Mouse (Mus musculus): ENCODE data around the gene Ccdc73. TPM values are rescaled to one million over a fixed set of nuclear protein-coding genes. Genes with fewer than 3 reads are reported as not detected.
A peak's percentile ranks its signal among the peaks of the same experiment; 100 is the strongest.
"Not testable (repeated sequence)": the region's sequence is repeated elsewhere in the genome, so short reads cannot be mapped to it uniquely, and the experiment has no call there.

The Ccdc73 gene
- polyA plus RNA-seq, 1 experiment from 2014 or later: 9.5 TPM

DNA sequence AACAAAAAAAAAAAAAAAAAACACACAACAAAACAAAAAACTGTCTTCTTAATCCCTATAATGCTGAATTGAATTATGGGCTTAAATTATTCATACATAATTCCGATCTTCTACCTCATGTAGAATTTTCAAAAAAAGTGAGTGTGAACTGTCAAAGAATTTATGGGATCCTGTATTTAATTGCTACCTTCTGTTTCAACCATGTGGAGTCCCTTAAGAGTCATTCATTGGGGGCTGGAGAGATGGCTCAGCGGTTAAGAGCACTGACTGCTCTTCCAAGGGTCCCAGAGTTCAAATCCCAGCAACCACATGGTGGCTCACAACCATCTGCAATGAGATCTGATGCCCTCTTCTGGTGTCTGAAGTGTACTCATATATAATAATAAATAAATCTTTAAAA is 19.7 kb downstream of the Ccdc73 start:
- 67% methylated on average over 2 of the region's 2 CpGs for WGBS
- not testable (repeated sequence) for ATAC-seq (ENCODE audit: low FRiP score, low read depth); H3K27ac ChIP-seq; H3K4me2 ChIP-seq (replicated peaks); H3K36me3 ChIP-seq; H3K9ac ChIP-seq; H3K9me3 ChIP-seq; H3K4me1 ChIP-seq; H3K4me3 ChIP-seq; H3K27me3 ChIP-seq (replicated peaks)

DNA sequence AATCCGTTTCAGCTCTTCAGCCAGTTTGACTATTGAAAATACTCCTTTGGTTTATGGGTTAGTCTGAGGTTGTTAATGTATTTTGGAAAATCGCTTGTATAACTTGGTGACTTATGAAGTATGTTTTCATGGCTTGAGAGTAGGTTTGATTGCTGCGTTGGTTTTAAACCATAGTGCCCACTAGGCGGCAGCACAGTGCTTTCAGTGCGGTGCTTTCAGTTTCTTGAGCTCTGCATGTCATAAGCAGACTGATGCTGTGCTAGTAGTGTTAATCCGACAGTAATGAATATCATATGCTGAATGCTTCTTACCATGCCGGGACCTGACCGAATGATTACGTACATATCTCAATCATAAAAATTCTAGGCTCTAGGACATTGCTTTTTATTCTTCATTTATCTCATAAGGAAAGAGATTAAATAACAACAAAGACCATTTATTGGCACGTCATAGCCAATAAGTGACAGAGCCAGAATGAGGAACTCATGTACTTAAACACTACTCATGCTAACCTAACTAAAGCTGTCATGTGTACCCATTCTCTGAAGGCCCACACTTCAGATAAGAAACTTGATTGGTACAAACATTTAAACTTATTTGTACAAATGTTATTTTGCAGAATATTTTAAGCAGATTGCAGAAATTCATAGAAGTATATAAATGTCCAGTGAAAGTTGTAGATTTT is 20.4 kb downstream of the Ccdc73 start:
- no peak overlapping the region for H3K4me2 ChIP-seq (replicated peaks)
- no peaks in the 10 kb centered on the region for H3K4me1 ChIP-seq
- H3K4me3 ChIP-seq: no peak overlapping the region
- 29% methylated on average over 10 of the region's 10 CpGs for whole genome bisulfite sequencing
- no peak overlapping the region for H3K27ac ChIP-seq
- no peak overlapping the region for H3K9ac ChIP-seq
- no peak for ATAC-seq (ENCODE audit: low FRiP score, low read depth)
- no peaks in the 10 kb centered on the region for H3K36me3 ChIP-seq
- no peaks in the 10 kb centered on the region for H3K9me3 ChIP-seq
- no peaks in the 10 kb centered on the region for H3K27me3 ChIP-seq (replicated peaks)

DNA sequence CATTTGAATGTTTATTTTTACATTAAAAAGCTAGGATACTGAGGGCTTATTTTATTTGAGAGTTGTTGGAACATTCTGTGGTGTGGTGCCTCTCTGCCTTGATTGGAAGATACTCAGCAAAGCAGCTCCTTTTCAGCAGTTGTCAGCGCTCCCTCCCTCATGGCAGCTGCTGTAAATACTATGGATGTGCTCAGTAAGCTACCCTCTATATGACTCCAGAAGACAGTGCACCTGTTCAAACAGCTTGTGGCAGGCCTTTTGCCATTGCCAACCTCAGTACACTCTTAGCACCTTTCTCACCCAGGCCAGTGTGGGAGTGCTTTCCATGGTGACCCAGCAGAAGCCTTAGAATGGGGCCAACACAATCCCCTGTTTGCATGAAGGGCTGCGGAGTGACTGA is 32.4 kb downstream of the Ccdc73 start:
- H3K9me3 ChIP-seq: no peaks in the 10 kb centered on the region
- no peak overlapping the region for H3K4me2 ChIP-seq (replicated peaks)
- WGBS: 86% methylated on average over 2 of the region's 2 CpGs
- no peaks in the 10 kb centered on the region for H3K4me1 ChIP-seq
- no peak for ATAC-seq (ENCODE audit: low FRiP score, low read depth)
- H3K9ac ChIP-seq: no peak overlapping the region
- H3K27ac ChIP-seq: no peak overlapping the region
- no peaks in the 10 kb centered on the region for H3K36me3 ChIP-seq
- H3K27me3 ChIP-seq (replicated peaks): no peaks in the 10 kb centered on the region
- H3K4me3 ChIP-seq: no peak overlapping the region

- WGBS: 87% methylated on average over 3 of the region's 3 CpGs
- no peak overlapping the region for H3K9ac ChIP-seq
- H3K9me3 ChIP-seq: no peaks in the 10 kb centered on the region
- no peak for ATAC-seq (ENCODE audit: low FRiP score, low read depth)
- H3K27ac ChIP-seq: no peak overlapping the region
- no peaks in the 10 kb centered on the region for H3K36me3 ChIP-seq
- no peaks in the 10 kb centered on the region for H3K27me3 ChIP-seq (replicated peaks)
- no peaks in the 10 kb centered on the region for H3K4me1 ChIP-seq
- H3K4me3 ChIP-seq: no peak overlapping the region
- no peak overlapping the region for H3K4me2 ChIP-seq (replicated peaks)
Observed at GRCm38 (mm10) chr2:104915709-104916108, 48.1 kb downstream of the Ccdc73 start.

- H3K36me3 ChIP-seq: no peaks in the 10 kb centered on the region
- 11% methylated on average over 1 of the region's 1 CpGs for WGBS
- ATAC-seq (ENCODE audit: low FRiP score, low read depth): no peak
Observed at GRCm38 (mm10) chr2:104964492-104964891, 96.9 kb downstream of the Ccdc73 start.

DNA sequence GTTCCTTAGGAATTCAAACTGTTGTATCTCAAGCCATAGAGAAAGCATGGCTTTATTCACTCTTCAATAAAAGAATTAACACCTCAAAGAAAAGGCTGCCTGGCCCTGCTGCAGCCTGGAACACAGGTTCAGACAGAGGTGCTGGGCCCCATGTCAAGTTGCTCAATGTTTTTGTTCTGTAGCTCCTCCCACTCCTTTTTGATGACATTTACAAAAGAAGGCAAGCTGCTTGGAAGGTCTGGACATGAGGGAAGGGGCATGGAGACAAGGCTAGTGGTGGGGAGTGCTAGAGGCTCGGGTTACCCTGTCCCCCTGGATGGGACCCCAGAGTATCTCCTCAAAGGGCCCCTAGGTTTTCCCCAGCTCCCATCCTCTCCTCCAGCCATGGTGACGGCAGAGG is 114.1 kb downstream of the Ccdc73 start:
- Histone ChIP-seq H3K27ac (no peak overlapping the region), H3K4me2 (replicated peaks) (no peak overlapping the region), H3K9me3 (no peaks in the 10 kb centered on the region), H3K4me1 (no peaks in the 10 kb centered on the region), H3K27me3 (replicated peaks) (no peaks in the 10 kb centered on the region), H3K9ac (no peak overlapping the region), H3K36me3 (no peaks in the 10 kb centered on the region), H3K4me3 (no peak overlapping the region)
- ATAC-seq (ENCODE audit: low FRiP score, low read depth): no peak
- 10% methylated on average over 2 of the region's 2 CpGs for WGBS

More at GRCm38 (mm10) chr2:104964492-104964891, 96.9 kb downstream of the Ccdc73 start:
- no peaks in the 10 kb centered on the region for H3K9me3 ChIP-seq
- no peak overlapping the region for H3K4me3 ChIP-seq
- no peak overlapping the region for H3K4me2 ChIP-seq (replicated peaks)
- no peaks in the 10 kb centered on the region for H3K4me1 ChIP-seq
- H3K27me3 ChIP-seq (replicated peaks): no peaks in the 10 kb centered on the region
- no peak overlapping the region for H3K27ac ChIP-seq
- no peak overlapping the region for H3K9ac ChIP-seq

DNA sequence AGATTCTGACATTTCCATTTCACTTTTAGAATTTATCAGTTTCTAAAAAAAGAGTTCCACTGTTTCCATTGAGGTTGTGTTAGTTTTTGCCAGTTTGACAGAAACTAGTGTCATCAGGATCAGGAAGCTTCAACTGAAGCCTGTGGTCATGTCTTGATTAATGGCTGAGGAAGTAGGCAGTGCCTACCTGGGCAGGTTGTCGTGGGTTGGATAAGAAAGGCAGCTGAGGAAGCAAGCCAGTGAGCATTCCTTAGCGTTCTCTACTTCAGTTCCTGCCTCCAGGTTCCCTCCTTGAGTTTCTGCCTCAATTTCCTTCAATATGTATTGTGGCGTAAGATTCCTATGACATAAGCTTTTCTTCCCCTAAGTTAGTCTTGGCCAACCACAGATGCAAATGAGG is 118.2 kb downstream of the Ccdc73 start:
- H3K9me3 ChIP-seq: no peaks in the 10 kb centered on the region
- no peak overlapping the region for H3K4me2 ChIP-seq (replicated peaks)
- ATAC-seq (ENCODE audit: low FRiP score, low read depth): no peak
- no peak overlapping the region for H3K9ac ChIP-seq
- H3K27me3 ChIP-seq (replicated peaks): no peaks in the 10 kb centered on the region
- H3K4me3 ChIP-seq: no peak overlapping the region
- 75% methylated on average over 3 of the region's 3 CpGs for WGBS
- H3K4me1 ChIP-seq: no peaks in the 10 kb centered on the region
- no peaks in the 10 kb centered on the region for H3K36me3 ChIP-seq
- no peak overlapping the region for H3K27ac ChIP-seq

DNA sequence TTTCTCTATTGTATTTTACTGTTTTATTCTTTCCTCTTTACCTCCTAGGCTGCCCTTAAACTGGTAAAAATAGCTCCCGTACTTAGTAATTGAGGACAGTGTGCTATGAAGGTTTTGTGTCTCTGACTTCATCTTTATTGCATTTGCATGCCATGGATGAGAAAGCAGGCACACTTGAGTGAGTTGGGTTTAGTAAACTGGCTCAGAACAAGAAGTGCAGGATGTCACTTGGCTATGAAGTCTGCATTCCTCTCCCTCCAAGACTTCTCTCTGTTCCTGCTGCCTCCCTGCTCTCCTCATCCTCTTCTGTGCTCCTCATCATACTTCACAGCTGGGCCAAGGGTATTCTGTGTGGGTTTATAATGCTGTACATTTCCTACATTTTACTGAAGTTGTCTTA is 121.4 kb downstream of the Ccdc73 start:
- Histone ChIP-seq H3K4me2 (replicated peaks) (no peak overlapping the region), H3K27ac (no peak overlapping the region), H3K9ac (no peak overlapping the region), H3K4me3 (no peak overlapping the region), H3K27me3 (replicated peaks) (no peaks in the 10 kb centered on the region), H3K9me3 (no peaks in the 10 kb centered on the region), H3K4me1 (no peaks in the 10 kb centered on the region), H3K36me3 (peaks cover 4% of the 10 kb centered on the region; the same call in 1 of the 2 replicates)
- ATAC-seq (ENCODE audit: low FRiP score, low read depth): no peak
- WGBS: 89% methylated on average over 1 of the region's 1 CpGs

- Histone ChIP-seq H3K9me3 (no peaks in the 10 kb centered on the region), H3K36me3 (peaks cover 19% of the 10 kb centered on the region), H3K27me3 (replicated peaks) (no peaks in the 10 kb centered on the region), H3K4me2 (replicated peaks) (no peak overlapping the region), H3K4me1 (no peaks in the 10 kb centered on the region), H3K9ac (no peak overlapping the region), H3K27ac (no peak overlapping the region), H3K4me3 (no peak overlapping the region)
- WGBS: 55% methylated on average over 2 of the region's 2 CpGs
- ATAC-seq (ENCODE audit: low FRiP score, low read depth): no peak
Observed at GRCm38 (mm10) chr2:104994436-104994835, 126.8 kb downstream of the Ccdc73 start.

GRCm38 (mm10) chr2:104996201-104996600 is 128.6 kb downstream of the Ccdc73 start:
- Histone ChIP-seq H3K9ac (no peak overlapping the region), H3K36me3 (peaks cover 19% of the 10 kb centered on the region), H3K27me3 (replicated peaks) (no peaks in the 10 kb centered on the region), H3K4me1 (no peaks in the 10 kb centered on the region), H3K27ac (no peak overlapping the region), H3K4me3 (no peak overlapping the region), H3K4me2 (replicated peaks) (no peak overlapping the region), H3K9me3 (no peaks in the 10 kb centered on the region)
- WGBS: 89% methylated on average over 3 of the region's 3 CpGs
- ATAC-seq (ENCODE audit: low FRiP score, low read depth): no peak

DNA sequence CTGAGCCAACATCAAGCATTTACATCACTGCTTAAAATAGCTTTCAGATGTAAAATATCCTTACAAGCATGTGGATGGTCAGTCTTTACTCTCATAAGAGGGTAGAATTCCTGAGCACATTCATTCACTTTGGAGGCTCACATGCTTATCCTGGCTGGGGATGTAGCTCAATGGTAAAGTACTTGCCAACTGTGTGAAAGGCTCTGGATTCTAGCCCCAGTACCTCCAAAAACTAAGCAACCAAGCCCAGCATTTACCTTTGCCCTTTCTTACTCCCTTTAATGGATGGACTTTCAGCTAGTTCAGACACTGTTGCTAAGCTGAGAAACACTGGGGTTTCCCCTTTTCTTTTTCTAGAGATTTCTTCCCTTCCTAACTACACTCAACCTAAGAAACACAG is 139.6 kb downstream of the Ccdc73 start:
- Histone ChIP-seq H3K27me3 (replicated peaks) (no peaks in the 10 kb centered on the region), H3K4me2 (replicated peaks) (no peak overlapping the region), H3K4me3 (no peak overlapping the region), H3K9me3 (no peaks in the 10 kb centered on the region), H3K27ac (no peak overlapping the region), H3K4me1 (no peaks in the 10 kb centered on the region), H3K36me3 (peaks cover 72% of the 10 kb centered on the region), H3K9ac (no peak overlapping the region)
- ATAC-seq (ENCODE audit: low FRiP score, low read depth): no peak

GRCm38 (mm10) chr2:105016192-105016966 is 148.8 kb downstream of the Ccdc73 start:
- Histone ChIP-seq H3K27ac (no peak overlapping the region), H3K4me1 (peaks cover 12% of the 10 kb centered on the region), H3K9me3 (no peaks in the 10 kb centered on the region), H3K27me3 (replicated peaks) (no peaks in the 10 kb centered on the region), H3K4me3 (peak overlapping the region; percentile 92), H3K4me2 (replicated peaks) (peak overlapping the region; percentile 86), H3K36me3 (peaks cover 24% of the 10 kb centered on the region), H3K9ac (peak overlapping the region; percentile 83)
- peak; percentile 85 for ATAC-seq (ENCODE audit: low FRiP score, low read depth)
- WGBS: 1% methylated on average over 43 of the region's 43 CpGs

- Histone ChIP-seq H3K4me2 (replicated peaks) (peak within 1 kb of the TSS; percentile 86), H3K27ac (no peak within 1 kb of the TSS), H3K4me3 (peak within 1 kb of the TSS; percentile 92), H3K9me3 (no peaks in the 10 kb centered on the region), H3K9ac (peak within 1 kb of the TSS; percentile 83), H3K4me1 (peaks cover 12% of the 10 kb centered on the region), H3K36me3 (peaks cover 20% of the 10 kb centered on the region), H3K27me3 (replicated peaks) (no peaks in the 10 kb centered on the region)
- ATAC-seq (ENCODE audit: low FRiP score, low read depth): peak; percentile 100
- under 1% methylated on average over 25 of the region's 25 CpGs for WGBS
Observed at GRCm38 (mm10) chr2:105016967-105017287, 149.3 kb downstream of the Ccdc73 start, which contains the start of gene Eif3m. Gene Eif3m (minus strand): TSS chr2:105017080.
